Mouse (Mus musculus): ENCODE measurements around the gene Ncan. TPM values are rescaled to one million over a fixed set of nuclear protein-coding genes. Genes with fewer than 3 reads are reported as not detected.

The Ncan gene
- polyA plus RNA-seq, 1 experiment from 2014 or later, result 0.39 TPM

- no peak overlapping the region for H3K4me2 ChIP-seq (replicated peaks; ENCODE audit: low read depth)
- no peak overlapping the region for H3K4me3 ChIP-seq (ENCODE audit: low read depth, low read length)
- H3K36me3 ChIP-seq (ENCODE audit: control insufficient read depth, insufficient read depth), result no peaks in the 10 kb centered on the region
- peaks cover 30% of the 10 kb centered on the region for H3K27me3 ChIP-seq (replicated peaks; ENCODE audit: control insufficient read depth, insufficient read depth, low read length)
- 18% methylated on average over 17 of the region's 17 CpGs for WGBS
- H3K9ac ChIP-seq (ENCODE audit: low read depth, low read length), result no peak overlapping the region
- ATAC-seq, result no peak
- no peaks in the 10 kb centered on the region for H3K4me1 ChIP-seq (replicated peaks; ENCODE audit: control insufficient read depth, insufficient read depth, low read length)
- no peaks in the 10 kb centered on the region for H3K9me3 ChIP-seq (ENCODE audit: control insufficient read depth)
- H3K27ac ChIP-seq (ENCODE audit: low read depth, low read length), result no peak overlapping the region
- TF ChIP-seq CTCF (IDR thresholded peaks at IDR 0.05; ENCODE audit: low read depth), result no peak
Observed at GRCm38 (mm10) chr8:70118726-70119700, 1.7 kb downstream of the Ncan start.

- no peak overlapping the region for H3K4me2 ChIP-seq (replicated peaks; ENCODE audit: low read depth)
- no peak overlapping the region for H3K4me3 ChIP-seq (ENCODE audit: low read depth, low read length)
- ATAC-seq, result no peak
- no peaks in the 10 kb centered on the region for H3K36me3 ChIP-seq (ENCODE audit: control insufficient read depth, insufficient read depth)
- no peak overlapping the region for H3K9ac ChIP-seq (ENCODE audit: low read depth, low read length)
- H3K27me3 ChIP-seq (replicated peaks; ENCODE audit: control insufficient read depth, insufficient read depth, low read length), result peaks cover 43% of the 10 kb centered on the region
- no peak overlapping the region for H3K27ac ChIP-seq (ENCODE audit: low read depth, low read length)
- H3K4me1 ChIP-seq (replicated peaks; ENCODE audit: control insufficient read depth, insufficient read depth, low read length), result no peaks in the 10 kb centered on the region
- H3K9me3 ChIP-seq (ENCODE audit: control insufficient read depth), result no peaks in the 10 kb centered on the region
- 8% methylated on average over 9 of the region's 9 CpGs for WGBS
- TF ChIP-seq CTCF (IDR thresholded peaks at IDR 0.05; ENCODE audit: low read depth), result no peak
Observed at GRCm38 (mm10) chr8:70117611-70118010, 3.1 kb downstream of the Ncan start.

DNA sequence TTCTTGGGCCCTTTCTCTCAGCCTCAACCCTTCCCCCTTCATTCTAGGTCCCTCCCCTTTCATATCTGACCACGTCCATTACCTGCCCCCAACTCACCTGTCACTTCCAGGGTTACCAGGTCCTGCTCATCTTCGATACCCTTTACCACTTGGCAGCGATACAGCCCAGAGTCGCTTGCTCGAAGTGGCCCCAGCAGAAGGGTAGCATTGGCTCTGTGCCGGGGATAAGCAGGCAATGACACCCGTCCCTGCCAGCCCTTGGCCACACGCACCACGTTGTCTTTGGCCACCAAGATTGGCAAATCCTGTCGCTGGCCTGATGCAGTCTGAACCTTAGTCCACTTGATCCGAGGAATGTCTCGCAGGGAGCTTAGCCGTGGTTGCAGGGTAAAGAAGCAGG lies 5.8 kb downstream of the Ncan start:
- Histone ChIP-seq H3K27ac (ENCODE audit: low read depth, low read length) (no peak overlapping the region), H3K27me3 (replicated peaks; ENCODE audit: control insufficient read depth, insufficient read depth, low read length) (peaks cover 55% of the 10 kb centered on the region), H3K4me3 (ENCODE audit: low read depth, low read length) (no peak overlapping the region), H3K4me1 (replicated peaks; ENCODE audit: control insufficient read depth, insufficient read depth, low read length) (no peaks in the 10 kb centered on the region), H3K4me2 (replicated peaks; ENCODE audit: low read depth) (no peak overlapping the region), H3K9me3 (ENCODE audit: control insufficient read depth) (no peaks in the 10 kb centered on the region), H3K9ac (ENCODE audit: low read depth, low read length) (no peak overlapping the region), H3K36me3 (ENCODE audit: control insufficient read depth, insufficient read depth) (no peaks in the 10 kb centered on the region)
- no peak for TF ChIP-seq CTCF (IDR thresholded peaks at IDR 0.05; ENCODE audit: low read depth)
- no peak for ATAC-seq
- WGBS, result 65% methylated on average over 13 of the region's 13 CpGs

DNA sequence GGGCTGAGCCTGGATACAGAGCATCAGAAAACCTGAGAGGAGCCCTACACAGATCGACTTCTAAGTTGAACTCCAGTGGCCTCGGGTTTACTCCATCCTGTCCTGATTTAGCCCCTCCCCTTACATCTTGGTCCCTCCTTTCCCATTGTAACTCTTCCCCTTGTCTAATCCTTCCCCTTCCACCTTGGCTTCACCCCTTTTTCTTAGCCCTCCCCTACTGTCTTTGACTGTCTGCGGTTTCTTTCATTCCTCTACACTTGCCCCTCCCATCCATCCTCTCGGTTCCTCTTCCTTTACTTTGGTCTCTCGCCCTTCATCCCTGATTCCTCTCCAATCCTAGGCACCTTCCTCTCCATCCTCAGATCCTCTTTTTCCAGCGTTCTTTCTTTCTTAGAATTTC lies 6.2 kb downstream of the Ncan start:
- H3K4me1 ChIP-seq (replicated peaks; ENCODE audit: control insufficient read depth, insufficient read depth, low read length), result no peaks in the 10 kb centered on the region
- no peak overlapping the region for H3K4me3 ChIP-seq (ENCODE audit: low read depth, low read length)
- 27% methylated on average over 6 of the region's 6 CpGs for WGBS
- no peak overlapping the region for H3K27ac ChIP-seq (ENCODE audit: low read depth, low read length)
- no peak overlapping the region for H3K9ac ChIP-seq (ENCODE audit: low read depth, low read length)
- no peak for TF ChIP-seq CTCF (IDR thresholded peaks at IDR 0.05; ENCODE audit: low read depth)
- ATAC-seq, result no peak
- peaks cover 53% of the 10 kb centered on the region for H3K27me3 ChIP-seq (replicated peaks; ENCODE audit: control insufficient read depth, insufficient read depth, low read length)
- no peak overlapping the region for H3K4me2 ChIP-seq (replicated peaks; ENCODE audit: low read depth)
- no peaks in the 10 kb centered on the region for H3K9me3 ChIP-seq (ENCODE audit: control insufficient read depth)
- H3K36me3 ChIP-seq (ENCODE audit: control insufficient read depth, insufficient read depth), result no peaks in the 10 kb centered on the region

- no peak for ATAC-seq
- no peaks in the 10 kb centered on the region for H3K36me3 ChIP-seq (ENCODE audit: control insufficient read depth, insufficient read depth)
- H3K4me1 ChIP-seq (replicated peaks; ENCODE audit: control insufficient read depth, insufficient read depth, low read length), result no peaks in the 10 kb centered on the region
- H3K27ac ChIP-seq (ENCODE audit: low read depth, low read length), result no peak overlapping the region
- no peaks in the 10 kb centered on the region for H3K9me3 ChIP-seq (ENCODE audit: control insufficient read depth)
- WGBS, result 9% methylated on average over 43 of the region's 43 CpGs
- H3K9ac ChIP-seq (ENCODE audit: low read depth, low read length), result no peak overlapping the region
- TF ChIP-seq CTCF (IDR thresholded peaks at IDR 0.05; ENCODE audit: low read depth), result no peak
- H3K27me3 ChIP-seq (replicated peaks; ENCODE audit: control insufficient read depth, insufficient read depth, low read length), result peaks cover 45% of the 10 kb centered on the region
- no peak overlapping the region for H3K4me3 ChIP-seq (ENCODE audit: low read depth, low read length)
- H3K4me2 ChIP-seq (replicated peaks; ENCODE audit: low read depth), result no peak overlapping the region
Observed at GRCm38 (mm10) chr8:70112401-70113016, 8.2 kb downstream of the Ncan start.

GRCm38 (mm10) chr8:70111192-70111795 lies 9.4 kb downstream of the Ncan start:
- H3K27ac ChIP-seq (ENCODE audit: low read depth, low read length), result no peak overlapping the region
- no peaks in the 10 kb centered on the region for H3K4me1 ChIP-seq (replicated peaks; ENCODE audit: control insufficient read depth, insufficient read depth, low read length)
- H3K9me3 ChIP-seq (ENCODE audit: control insufficient read depth), result no peaks in the 10 kb centered on the region
- 46% methylated on average over 23 of the region's 23 CpGs for whole genome bisulfite sequencing
- H3K36me3 ChIP-seq (ENCODE audit: control insufficient read depth, insufficient read depth), result no peaks in the 10 kb centered on the region
- H3K9ac ChIP-seq (ENCODE audit: low read depth, low read length), result no peak overlapping the region
- H3K4me3 ChIP-seq (ENCODE audit: low read depth, low read length), result no peak overlapping the region
- H3K27me3 ChIP-seq (replicated peaks; ENCODE audit: control insufficient read depth, insufficient read depth, low read length), result peaks cover 45% of the 10 kb centered on the region
- no peak for TF ChIP-seq CTCF (IDR thresholded peaks at IDR 0.05; ENCODE audit: low read depth)
- ATAC-seq, result no peak
- H3K4me2 ChIP-seq (replicated peaks; ENCODE audit: low read depth), result no peak overlapping the region
